Mouse (Mus musculus): ENCODE measurements around the gene Crim1. TPM values are rescaled to one million over a fixed set of nuclear protein-coding genes. Genes with fewer than 3 reads are reported as not detected.

The Crim1 gene
- total and polyA plus RNA-seq, 3 experiments = 14.1 to 72.8 (median 21.9) TPM

DNA sequence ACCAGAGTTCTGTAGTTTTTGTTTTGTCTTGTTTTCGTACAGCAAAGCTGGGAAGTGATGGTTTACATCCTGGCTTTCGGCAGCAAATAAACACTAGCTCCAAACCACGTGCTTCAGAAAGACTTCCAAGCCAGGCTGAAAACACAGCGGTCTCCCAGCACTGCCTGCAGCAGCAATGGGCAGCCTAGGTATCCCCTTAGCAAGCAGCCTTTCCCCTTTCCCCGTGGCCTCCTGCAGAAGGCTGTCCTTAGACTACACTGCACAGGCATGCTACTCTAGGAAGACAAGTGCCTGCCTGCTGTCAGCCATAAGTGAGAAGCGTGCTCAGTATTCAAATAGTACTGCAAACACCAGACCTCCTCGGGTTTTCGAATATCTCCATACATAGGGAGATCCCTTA lies 176.5 kb downstream of the Crim1 start:
- Histone ChIP-seq H3K4me1 (ENCODE audit: control insufficient read depth in 1 of 2, insufficient read depth in 2 of 2) (peaks cover 13 to 29% of the 10 kb centered on the region in 2 experiments), H3K4me3 (replicated peaks in 1 of 3; ENCODE audit: low read depth in 2 of 3, low read length in 2 of 3, poor library complexity in 1 of 3) (no peak overlapping the region), H3K36me3 (replicated peaks in 1 of 2; ENCODE audit: control insufficient read depth in 1 of 2, insufficient read depth in 1 of 2, low read length in 1 of 2) (peaks cover 26 to 70% of the 10 kb centered on the region in 2 experiments), H3K27me3 (replicated peaks) (no peaks in the 10 kb centered on the region), H3K9ac (ENCODE audit: insufficient read depth, low read depth) (no peak overlapping the region), H3K79me2 (replicated peaks; ENCODE audit: control insufficient read depth, extremely low read depth, insufficient read depth, poor library complexity, severe bottlenecking) (no peaks in the 10 kb centered on the region), H3K9me3 (replicated peaks; ENCODE audit: low read length) (no peaks in the 10 kb centered on the region), H3K4me2 (ENCODE audit: insufficient read depth, low read depth, poor library complexity, severe bottlenecking) (no peak overlapping the region), H3K27ac (ENCODE audit: insufficient read depth, low read depth) (no peak overlapping the region)
- no peak for DNase-seq (ENCODE audit: extremely low read depth)
- dilution Hi-C loops (cut with MboI; ENCODE audit: extremely low pct_ligation_motif_present, extremely low pct_unique_long_range_greater_than_20kb, low sequenced_read_pairs) = no loop called here
- in situ Hi-C loops (cut with MboI; ENCODE audit: low pct_ligation_motif_present, low pct_unique_long_range_greater_than_20kb, low sequenced_read_pairs) = no loop called here
- no peak for TF ChIP-seq KAT2A (IDR thresholded peaks at IDR 0.05; ENCODE audit: insufficient replicate concordance, low read length)
- TF ChIP-seq MEF2A (IDR thresholded peaks at IDR 0.05; ENCODE audit: borderline replicate concordance, low read depth, low read length) = no peak
- TF ChIP-seq NELFE (IDR thresholded peaks at IDR 0.05; ENCODE audit: low read depth, low read length) = no peak
- TF ChIP-seq POLR2A (IDR thresholded peaks at IDR 0.05; ENCODE audit: low read depth, low read length) = no peak
- no peak for TF ChIP-seq NRF1 (IDR thresholded peaks at IDR 0.05; ENCODE audit: low read depth, low read length)
- TF ChIP-seq POLR2AphosphoS2 (IDR thresholded peaks at IDR 0.05; ENCODE audit: low read depth, low read length) = no peak

DNA sequence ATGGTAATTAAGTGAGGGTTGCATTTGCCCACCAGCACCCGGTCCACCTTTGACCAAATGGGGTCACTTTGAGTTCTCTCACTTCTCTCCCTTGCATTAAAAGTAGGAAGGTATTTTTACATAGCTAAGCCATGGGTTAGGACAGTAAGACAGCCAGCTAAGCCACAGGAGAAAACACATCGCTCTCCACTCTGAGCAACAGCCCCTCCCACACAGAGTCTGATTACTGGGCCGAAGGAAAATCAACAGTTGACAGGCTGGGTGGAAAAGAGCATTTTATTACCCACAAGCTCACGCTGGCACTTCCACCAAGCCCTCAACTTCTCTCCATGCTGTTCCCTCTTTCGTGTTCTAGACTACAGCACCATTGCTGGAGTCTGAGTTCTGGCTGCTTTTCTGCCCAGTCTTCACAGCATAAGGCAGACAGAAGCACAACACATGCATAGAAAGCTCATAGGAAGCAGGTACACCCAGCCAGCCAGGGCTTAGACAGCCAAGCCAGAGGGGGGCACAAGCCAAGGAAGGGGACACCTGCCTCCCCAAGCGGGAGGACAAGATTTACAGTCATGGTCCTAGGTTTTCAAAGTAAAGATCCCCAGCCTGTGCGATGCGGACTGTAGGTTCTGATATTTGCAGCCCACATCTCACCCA lies 179.2 kb downstream of the Crim1 start:
- DNase-seq (ENCODE audit: extremely low read depth) = no peak
- dilution Hi-C loops (cut with MboI; ENCODE audit: extremely low pct_ligation_motif_present, extremely low pct_unique_long_range_greater_than_20kb, low sequenced_read_pairs) (no loop called here), in situ Hi-C loops (cut with MboI; ENCODE audit: low pct_ligation_motif_present, low pct_unique_long_range_greater_than_20kb, low sequenced_read_pairs) (no loop called here)
- no peak for TF ChIP-seq UBTF (IDR thresholded peaks at IDR 0.05; ENCODE audit: low read depth, low read length)
- TF ChIP-seq RAD21 (IDR thresholded peaks at IDR 0.05; ENCODE audit: low read depth, low read length) = no peak
- no peak for TF ChIP-seq TBP (conservative IDR thresholded peaks at IDR 0.05; ENCODE audit: low read depth, low read length)
- no peak for TF ChIP-seq MAFK (IDR thresholded peaks at IDR 0.05; ENCODE audit: insufficient replicate concordance, low read length)
- no peak for TF ChIP-seq USF2 (conservative IDR thresholded peaks at IDR 0.05; ENCODE audit: low read depth, low read length)
- no peak for TF ChIP-seq PAX5 (IDR thresholded peaks at IDR 0.05; ENCODE audit: low read length)
- no peak for TF ChIP-seq RCOR1 (conservative IDR thresholded peaks at IDR 0.05; ENCODE audit: low read depth, low read length)
- TF ChIP-seq GABPA (IDR thresholded peaks at IDR 0.05; ENCODE audit: insufficient replicate concordance, low read depth, low read length) = no peak
- no peak for TF ChIP-seq ZMIZ1 (IDR thresholded peaks at IDR 0.05; ENCODE audit: low read depth, low read length)
- no peak for TF ChIP-seq SIN3A (IDR thresholded peaks at IDR 0.05; ENCODE audit: low read length)
- TF ChIP-seq BHLHE40 (IDR thresholded peaks at IDR 0.05; ENCODE audit: low read depth, low read length) = no peak
- no peak for TF ChIP-seq CTCF (conservative IDR thresholded peaks at IDR 0.05 in 1 of 2, IDR thresholded peaks at IDR 0.05 in 1 of 2; ENCODE audit: low read depth in 2 of 2, low read length in 2 of 2)
- no peak for TF ChIP-seq E2F4 (IDR thresholded peaks at IDR 0.05; ENCODE audit: insufficient replicate concordance, low read depth, low read length)
- no peak for TF ChIP-seq JUND (conservative IDR thresholded peaks at IDR 0.05; ENCODE audit: low read depth, low read length)
- TF ChIP-seq JUN (IDR thresholded peaks at IDR 0.05; ENCODE audit: insufficient read depth, low read depth, low read length) = no peak
- no peak for TF ChIP-seq ETS1 (conservative IDR thresholded peaks at IDR 0.05; ENCODE audit: low read depth, low read length)
- no peak for TF ChIP-seq NRF1 (IDR thresholded peaks at IDR 0.05; ENCODE audit: low read depth, low read length)
- TF ChIP-seq IRF4 (IDR thresholded peaks at IDR 0.05; ENCODE audit: low read depth, low read length) = no peak
- TF ChIP-seq ZNF384 (IDR thresholded peaks at IDR 0.05; ENCODE audit: low read depth, low read length) = no peak
- no peak for TF ChIP-seq SMC3 (IDR thresholded peaks at IDR 0.05; ENCODE audit: low read depth, low read length)
- H3K9me3 ChIP-seq (replicated peaks; ENCODE audit: low read length) = no peaks in the 10 kb centered on the region
- H3K79me2 ChIP-seq (replicated peaks; ENCODE audit: control insufficient read depth, extremely low read depth, insufficient read depth, poor library complexity, severe bottlenecking) = no peaks in the 10 kb centered on the region
- no peak overlapping the region for H3K4me3 ChIP-seq (replicated peaks in 1 of 3; ENCODE audit: low read depth in 2 of 3, low read length in 2 of 3, poor library complexity in 1 of 3)
- no peak overlapping the region for H3K4me2 ChIP-seq (ENCODE audit: insufficient read depth, low read depth, poor library complexity, severe bottlenecking)
- H3K9ac ChIP-seq (ENCODE audit: insufficient read depth, low read depth) = no peak overlapping the region
- H3K36me3 ChIP-seq (replicated peaks in 1 of 2; ENCODE audit: control insufficient read depth in 1 of 2, insufficient read depth in 1 of 2, low read length in 1 of 2) = peaks cover 28 to 74% of the 10 kb centered on the region in 2 experiments
- no peak overlapping the region for H3K27ac ChIP-seq (ENCODE audit: insufficient read depth, low read depth)
- no peaks in the 10 kb centered on the region for H3K27me3 ChIP-seq (replicated peaks)
- H3K4me1 ChIP-seq (ENCODE audit: control insufficient read depth in 1 of 2, insufficient read depth in 2 of 2) = peaks cover 2 to 15% of the 10 kb centered on the region in 2 experiments; a peak in 3 of 4 replicates

Data from CH12.LX (cell line).